Mouse (Mus musculus) lung, adult 2 months (tissue): ENCODE measurements at regions not wholly inside any gene's neighbourhood (a gene's known extent, or its start where the extent isn't known, plus 50 kb on each side); places are given as distances from the start of the nearest gene placed in this dataset.

Experiments
- CTCF ChIP-seq: fragments of 200-500 bp; IDR thresholded peaks from 2 replicates; pipeline ENCODE4 v1.5.1; 2011; ENCODE audit warnings: mild to moderate bottlenecking, low read length, control low read depth; ENCODE audit not compliant: insufficient read depth
- POLR2A ChIP-seq: fragments of 200-500 bp; IDR thresholded peaks from 2 replicates; pipeline ENCODE4 v1.6.1; 2011; ENCODE audit warnings: low read depth, mild to moderate bottlenecking, control low read depth, low read length, borderline replicate concordance; ENCODE audit errors: extremely low read depth

DNA sequence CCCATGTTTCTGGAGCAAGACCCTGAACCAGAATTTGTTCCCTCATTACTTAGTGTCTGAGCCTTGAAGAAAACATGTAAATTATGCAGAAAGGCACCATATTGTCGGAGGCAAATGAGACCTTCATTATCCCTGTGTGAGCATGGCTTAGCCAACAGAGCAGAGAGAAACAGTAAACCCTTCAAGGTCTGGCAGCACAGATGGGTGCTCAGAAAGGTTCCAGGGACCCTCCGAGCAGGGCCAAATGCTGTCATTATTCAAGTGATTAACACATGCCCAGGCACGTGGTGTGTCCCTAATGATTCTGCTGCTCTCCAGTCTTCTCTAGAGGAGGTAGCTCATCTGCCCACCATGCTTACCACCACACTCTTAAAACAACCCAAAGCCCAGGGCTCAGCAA lies 166.3 kb upstream of the Rad23b start:
- no peak for TF ChIP-seq CTCF
- no peak for TF ChIP-seq POLR2A
